Mouse (Mus musculus): ENCODE measurements around the gene Prrxl1. TPM values are rescaled to one million over a fixed set of nuclear protein-coding genes. Genes with fewer than 3 reads are reported as not detected.

The Prrxl1 gene
- polyA plus RNA-seq, 1 experiment from 2014 or later: 0.86 TPM

GRCm38 (mm10) chr14:32684735-32685105 is 85.5 kb downstream of the Prrxl1 start:
- H3K4me3 ChIP-seq (replicated peaks): no peak overlapping the region
- no peaks in the 10 kb centered on the region for H3K9me3 ChIP-seq
- peak overlapping the region; percentile 32 for H3K4me2 ChIP-seq
- no peak for ATAC-seq (ENCODE audit: insufficient read depth, low FRiP score, low read depth)
- H3K27ac ChIP-seq: no peak overlapping the region
- WGBS: 59% methylated on average over 19 of the region's 19 CpGs
- peaks cover 12% of the 10 kb centered on the region; the same call in 1 of the 2 replicates for H3K4me1 ChIP-seq
- no peaks in the 10 kb centered on the region for H3K27me3 ChIP-seq (replicated peaks)
- H3K9ac ChIP-seq: no peak overlapping the region
- no peaks in the 10 kb centered on the region for H3K36me3 ChIP-seq

- no peak for ATAC-seq (ENCODE audit: insufficient read depth, low FRiP score, low read depth)
- no peak within 1 kb of the TSS for H3K4me3 ChIP-seq (replicated peaks)
- H3K27me3 ChIP-seq (replicated peaks): no peaks in the 10 kb centered on the region
- WGBS: 36% methylated on average over 16 of the region's 16 CpGs
- no peak within 1 kb of the TSS for H3K27ac ChIP-seq
- H3K36me3 ChIP-seq: no peaks in the 10 kb centered on the region
- H3K9me3 ChIP-seq: no peaks in the 10 kb centered on the region
- peaks cover 12% of the 10 kb centered on the region; the same call in 1 of the 2 replicates for H3K4me1 ChIP-seq
- H3K4me2 ChIP-seq: peak within 1 kb of the TSS; percentile 32
- no peak within 1 kb of the TSS for H3K9ac ChIP-seq
Observed at GRCm38 (mm10) chr14:32685124-32685826, 86.1 kb downstream of the Prrxl1 start, which contains the start of gene 3425401B19Rik. 3425401B19Rik (minus strand) TSS chr14:32685293.

DNA sequence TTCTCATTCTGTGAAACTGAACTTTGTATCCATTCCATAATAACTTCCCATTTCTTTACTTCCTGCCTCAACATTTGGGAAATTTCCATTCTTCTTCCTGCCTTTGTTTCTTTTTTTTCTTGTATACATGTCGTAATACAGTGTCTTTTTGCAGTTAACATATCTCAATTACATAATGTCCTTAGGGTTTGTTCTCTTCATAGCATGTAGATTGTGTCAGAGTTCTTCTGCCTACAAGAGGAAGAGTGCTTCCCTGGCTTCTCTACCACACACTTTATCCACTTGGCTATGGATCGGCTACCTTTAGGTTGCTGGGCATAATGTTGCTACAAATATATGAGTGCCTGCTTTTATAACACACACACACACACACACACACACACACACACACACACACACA is 96.7 kb downstream of the Prrxl1 start:
- no peak for ATAC-seq (ENCODE audit: insufficient read depth, low FRiP score, low read depth)

DNA sequence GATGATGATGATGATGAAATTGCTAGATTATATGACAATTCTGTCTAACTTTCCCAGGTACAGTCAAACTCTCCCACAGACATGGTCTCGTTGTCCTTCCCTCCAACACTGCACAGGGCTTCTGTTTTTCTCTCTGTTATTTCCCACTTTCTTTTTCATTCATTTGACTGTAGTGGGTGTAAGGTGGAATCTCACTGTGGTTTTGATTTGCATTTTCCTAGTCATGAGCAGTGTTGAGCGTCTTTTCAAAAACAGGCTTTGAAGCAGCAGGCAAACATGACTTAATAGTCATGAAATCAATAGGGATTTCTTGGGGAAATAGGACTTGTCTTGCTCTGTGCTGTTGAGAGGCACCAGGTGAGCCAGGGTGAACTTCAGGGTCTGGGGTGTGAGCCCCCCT is 97.1 kb downstream of the Prrxl1 start:
- WGBS: 86% methylated on average over 2 of the region's 2 CpGs
- no peak overlapping the region for H3K4me2 ChIP-seq
- ATAC-seq (ENCODE audit: insufficient read depth, low FRiP score, low read depth): no peak
- H3K9ac ChIP-seq: no peak overlapping the region
- no peaks in the 10 kb centered on the region for H3K9me3 ChIP-seq
- H3K4me3 ChIP-seq (replicated peaks): no peak overlapping the region
- H3K36me3 ChIP-seq: no peaks in the 10 kb centered on the region
- H3K27me3 ChIP-seq (replicated peaks): no peaks in the 10 kb centered on the region
- no peaks in the 10 kb centered on the region for H3K4me1 ChIP-seq
- no peak overlapping the region for H3K27ac ChIP-seq

More for the DNA sequence above, 96.7 kb downstream of the Prrxl1 start:
- no peaks in the 10 kb centered on the region for H3K27me3 ChIP-seq (replicated peaks)
- H3K4me2 ChIP-seq: no peak overlapping the region
- no peaks in the 10 kb centered on the region for H3K4me1 ChIP-seq
- 88% methylated on average over 2 of the region's 2 CpGs for WGBS
- H3K27ac ChIP-seq: no peak overlapping the region
- H3K36me3 ChIP-seq: no peaks in the 10 kb centered on the region
- no peak overlapping the region for H3K9ac ChIP-seq
- no peak overlapping the region for H3K4me3 ChIP-seq (replicated peaks)
- no peaks in the 10 kb centered on the region for H3K9me3 ChIP-seq

DNA sequence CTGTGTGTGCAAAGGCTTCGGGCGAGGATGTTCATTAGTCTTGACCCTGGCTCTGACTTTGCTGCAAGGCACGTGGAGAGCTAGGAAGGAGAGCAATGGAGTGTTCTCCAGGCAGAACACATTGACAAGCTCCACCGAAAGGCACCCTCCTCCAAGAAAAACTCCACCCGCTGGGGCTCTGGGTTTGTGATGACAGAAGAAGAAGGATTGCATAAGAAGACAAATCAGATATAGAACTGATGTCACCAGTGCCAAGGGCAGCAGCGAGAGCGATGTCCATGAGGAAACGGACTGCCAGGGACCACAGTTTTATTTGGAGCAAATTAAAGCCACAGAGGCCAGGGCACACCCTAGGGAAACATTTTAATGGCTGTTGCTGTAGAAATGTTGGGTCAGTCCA is 98.6 kb downstream of the Prrxl1 start:
- 74% methylated on average over 8 of the region's 8 CpGs for WGBS
- Histone ChIP-seq H3K27ac (no peak overlapping the region), H3K4me2 (no peak overlapping the region), H3K36me3 (no peaks in the 10 kb centered on the region), H3K9me3 (no peaks in the 10 kb centered on the region), H3K4me1 (no peaks in the 10 kb centered on the region), H3K4me3 (replicated peaks) (no peak overlapping the region), H3K27me3 (replicated peaks) (no peaks in the 10 kb centered on the region), H3K9ac (no peak overlapping the region)
- ATAC-seq (ENCODE audit: insufficient read depth, low FRiP score, low read depth): no peak

DNA sequence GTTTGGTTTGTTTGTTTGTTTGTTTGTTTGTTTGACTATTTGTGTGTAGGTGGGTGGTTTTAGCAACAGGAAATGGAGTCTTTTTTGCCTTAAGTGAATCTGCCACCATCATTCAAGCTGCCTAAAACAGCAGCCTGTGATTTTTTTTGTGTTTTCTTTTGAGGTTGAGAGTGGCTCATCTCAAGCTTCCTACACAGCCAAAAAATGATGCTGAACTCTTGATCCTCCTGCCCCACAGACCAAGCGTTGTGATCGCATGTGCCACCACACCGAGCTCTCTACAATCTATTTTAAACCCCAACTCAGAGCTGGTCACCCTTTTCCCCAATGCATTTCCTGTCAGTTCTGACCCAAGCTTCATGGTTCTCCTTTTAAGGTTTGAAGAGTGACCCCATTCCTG is 99.3 kb downstream of the Prrxl1 start:
- no peaks in the 10 kb centered on the region for H3K36me3 ChIP-seq
- H3K27me3 ChIP-seq (replicated peaks): no peaks in the 10 kb centered on the region
- ATAC-seq (ENCODE audit: insufficient read depth, low FRiP score, low read depth): no peak
- WGBS: 65% methylated on average over 3 of the region's 3 CpGs
- no peak overlapping the region for H3K27ac ChIP-seq
- H3K9me3 ChIP-seq: no peaks in the 10 kb centered on the region
- no peak overlapping the region for H3K4me3 ChIP-seq (replicated peaks)
- no peak overlapping the region for H3K9ac ChIP-seq
- H3K4me2 ChIP-seq: no peak overlapping the region
- H3K4me1 ChIP-seq: no peaks in the 10 kb centered on the region

Other genes with a start within 250 kb of the Prrxl1 start
- gene 1700024G13Rik, start 211.0 kb upstream of the Prrxl1 start, polyA plus RNA-seq (2015; fragmentation: Nextera tagmentation; extraction: Ambion mirVana): 0.15 TPM in 1 of 2 replicates, not detected in the other
- gene Slc18a3, start 134.6 kb upstream of the Prrxl1 start, polyA plus RNA-seq (2015; fragmentation: Nextera tagmentation; extraction: Ambion mirVana): 6.3 and 6.9 TPM in 2 replicates
- gene Chat, start 133.4 kb upstream of the Prrxl1 start, polyA plus RNA-seq (2015; fragmentation: Nextera tagmentation; extraction: Ambion mirVana): 0.68 and 0.91 TPM in 2 replicates
- 14.3 and 16.8 TPM in 2 replicates for gene Ercc6, start 85.9 kb upstream of the Prrxl1 start, polyA plus RNA-seq (2015; fragmentation: Nextera tagmentation; extraction: Ambion mirVana)
- 0.26 and 0.30 TPM in 2 replicates for gene 3425401B19Rik, start 85.9 kb downstream of the Prrxl1 start, polyA plus RNA-seq (2015; fragmentation: Nextera tagmentation; extraction: Ambion mirVana)
- gene Tmem273, start 186.6 kb downstream of the Prrxl1 start, polyA plus RNA-seq (2015; fragmentation: Nextera tagmentation; extraction: Ambion mirVana): 0.63 and 1.4 TPM in 2 replicates
- gene Fam170b, start 234.6 kb downstream of the Prrxl1 start, polyA plus RNA-seq (2015; fragmentation: Nextera tagmentation; extraction: Ambion mirVana): not detected in 2 replicates

Measured in stomach, embryonic 15.5 days (tissue).